Mouse (Mus musculus) olfactory bulb, adult 2 months (tissue): ENCODE results near the gene Wipf3.

Experiments used
- CTCF ChIP-seq: fragments of 200-500 bp; IDR thresholded peaks from 2 replicates; pipeline ENCODE4 v1.5.1; 2012; ENCODE audit warnings: low read depth, mild to moderate bottlenecking, low read length, moderate library complexity; ENCODE audit not compliant: insufficient read depth
- POLR2A ChIP-seq: fragments of 200-500 bp; IDR thresholded peaks from 2 replicates; pipeline ENCODE4 v1.6.1; 2012; ENCODE audit warnings: mild to moderate bottlenecking, low read depth, low read length, moderate library complexity; ENCODE audit not compliant: insufficient read depth

DNA sequence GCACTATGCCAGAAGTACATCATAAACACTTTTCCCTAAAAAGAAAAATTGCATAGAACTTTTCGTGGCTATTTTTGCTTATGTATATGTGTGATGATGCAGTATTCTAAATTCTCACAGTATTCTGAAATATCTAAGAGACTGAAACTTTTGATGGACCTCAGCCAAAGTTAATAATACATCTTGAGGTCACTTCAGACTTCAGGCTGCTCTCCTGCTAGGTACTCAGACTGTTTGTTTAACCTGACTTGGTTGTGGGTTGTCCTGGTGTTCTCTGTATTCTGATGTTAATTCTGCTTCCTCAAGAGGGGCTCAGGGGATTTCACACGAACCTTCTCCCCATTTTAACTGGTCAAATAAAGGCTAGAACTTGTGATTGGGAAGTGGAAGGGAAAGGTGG is 24.5 kb upstream of the Wipf3 start:
- TF ChIP-seq CTCF (no peak), POLR2A (no peak)
